Mouse (Mus musculus) Patski (cell line): ENCODE data around the gene Sys1. TPM values are rescaled to one million over a fixed set of nuclear protein-coding genes. Genes with fewer than 3 reads are reported as not detected.

Source experiments
- ATAC-seq: fragments of 100-300 bp; one replicate; pipeline ENCODE4 v1.8.0; 2021
- CTCF ChIA-PET: fragments of 350-600 bp; sonication (Branson Sonifier 250); formaldehyde crosslinking; loops from one replicate; lab custom pipeline; 2022; ENCODE audit warnings: inconsistent platforms; lab: Charles Lee
- POLR2A ChIA-PET: fragments of 350-600 bp; sonication (Branson Sonifier 250); formaldehyde crosslinking; loops from one replicate; lab custom pipeline; 2022; ENCODE audit warnings: antibody characterized with exemption, inconsistent platforms; lab: Charles Lee
- DNase-seq: peaks from one replicate; pipeline ENCODE4 v3.0.0-alpha.2; 2011; ENCODE audit warnings: low read depth, low spot score
- H3K27me3 ChIP-seq: fragments of 371-371 bp; one replicate; pipeline ENCODE4 v1.5.1; 2021
- CTCF ChIP-seq: fragments of 100-300 bp; IDR thresholded peaks from one replicate; pipeline ENCODE4 v1.5.1; 2021
- in situ Hi-C: fragments of 300-500 bp; cut with MboI; formaldehyde crosslinking; loops from 3 replicates; pipeline ENCODE4 v1.11.1; 2018; ENCODE audit warnings: low pct_unique_long_range_greater_than_20kb, mixed read lengths
- polyA plus RNA-seq: library from polyadenylated mRNA; unstranded; gene quantifications from one replicate; pipeline ENCODE4 v1.2.3, GENCODE M21; 2021

Sys1 gene
- polyA plus RNA-seq, 1 experiment from 2014 or later: 55.1 TPM

- in situ Hi-C loops: loop anchor here (5.0 kb wide), 1 partner anchor 38 kb away; no protein-coding TSS in a partner anchor
- no peaks in the 10 kb centered on the region for H3K27me3 ChIP-seq
- ATAC-seq (peak; percentile 63), DNase-seq (no peak)
- no peak for TF ChIP-seq CTCF
- ChIA-PET POLR2A (interaction anchor here (0.6 to 8.3 kb wide), 7 partner anchors 10 to 72 kb away, joined by 3 to 110 read pairs (median 6); partner anchors contain the start of gene Sdc4), CTCF (interaction anchor here (0.6 to 3.5 kb wide), 13 partner anchors 9 to 72 kb away, joined by 3 to 17 read pairs (median 7); partner anchors contain the start of gene Sdc4)
These were observed 1.2 kb upstream of the Sys1 start for GRCm38 (mm10) chr2:164455421-164456190.

GRCm38 (mm10) chr2:164456413-164456812 is 351 bp upstream of the Sys1 start:
- no peaks in the 10 kb centered on the region for H3K27me3 ChIP-seq
- TF ChIP-seq CTCF: no peak
- DNase-seq (no peak), ATAC-seq (no peak)
- CTCF ChIA-PET: interaction anchor here (0.6 to 3.5 kb wide), 20 partner anchors 8 to 71 kb away, joined by 3 to 17 read pairs (median 4); partner anchors contain the start of gene Sdc4
- in situ Hi-C loops: loop anchor here (5.0 kb wide), 1 partner anchor 39 kb away; no protein-coding TSS in a partner anchor
- POLR2A ChIA-PET: interaction anchor here (0.6 to 8.3 kb wide), 8 partner anchors 10 to 71 kb away, joined by 3 to 110 read pairs (median 6); partner anchors contain the start of gene Sdc4

- ATAC-seq: no peak
- DNase-seq: no peak
- no peak for TF ChIP-seq CTCF
- CTCF ChIA-PET: interaction anchor here (1.1 to 1.6 kb wide), 7 partner anchors 9 to 73 kb away, joined by 3 to 4 read pairs (median 3); no protein-coding TSS in a partner anchor
- POLR2A ChIA-PET: interaction anchor here (1.4 to 8.3 kb wide), 2 partner anchors 17 to 30 kb away, joined by 3 to 110 read pairs; partner anchors contain the start of gene Sdc4
- in situ Hi-C loops: loop anchor here (5.0 kb wide), 1 partner anchor 41 kb away; no protein-coding TSS in a partner anchor
- H3K27me3 ChIP-seq: no peaks in the 10 kb centered on the region
These were observed 1.2 kb downstream of the Sys1 start for GRCm38 (mm10) chr2:164457942-164458341.

- no peak for TF ChIP-seq CTCF
- no peaks in the 10 kb centered on the region for H3K27me3 ChIP-seq
- DNase-seq (no peak), ATAC-seq (no peak)
- ChIA-PET POLR2A (interaction anchor here (1.4 kb wide), 1 partner anchor 31 kb away, joined by 3 read pairs; no protein-coding TSS in a partner anchor), CTCF (interaction anchor here (1.1 to 1.6 kb wide), 6 partner anchors 36 to 72 kb away, joined by 3 to 4 read pairs (median 3); no protein-coding TSS in a partner anchor)
- in situ Hi-C loops: loop anchor here (5.0 kb wide), 1 partner anchor 41 kb away; no protein-coding TSS in a partner anchor
These were observed 1.8 kb downstream of the Sys1 start for GRCm38 (mm10) chr2:164458535-164458934.

- CTCF ChIA-PET: interaction anchor here (0.6 to 2.2 kb wide), 20 partner anchors 9 to 102 kb away, joined by 3 to 18 read pairs (median 4); partner anchors contain the start of gene Trp53tg5
- peak; percentile 91 for DNase-seq
- POLR2A ChIA-PET: interaction anchor here (0.6 to 1.9 kb wide), 11 partner anchors 14 to 1054 kb away, joined by 3 to 4 read pairs (median 3); no protein-coding TSS in a partner anchor
- no peaks in the 10 kb centered on the region for H3K27me3 ChIP-seq
- peak; percentile 87 for TF ChIP-seq CTCF
- peak; percentile 81 for ATAC-seq
- in situ Hi-C loops: loop anchor here (5.0 kb wide), 1 partner anchor 56 kb away; no protein-coding TSS in a partner anchor
These were observed 4.2 kb downstream of the Sys1 start, which contains the start of gene Gm20458 for GRCm38 (mm10) chr2:164460745-164461551. TSS of gene Gm20458 (plus strand) at chr2:164460967.

GRCm38 (mm10) chr2:164465161-164465560 is 8.4 kb downstream of the Sys1 start:
- POLR2A ChIA-PET: interaction anchor here (1.3 kb wide), 1 partner anchor 21 kb away, joined by 6 read pairs; the partner anchor contains the start of gene Dbndd2
- CTCF ChIA-PET: interaction anchor here (0.9 to 5.1 kb wide), 6 partner anchors 9 to 56 kb away, joined by 3 to 19 read pairs (median 4); partner anchors contain the start of gene Sys1
- no peaks in the 10 kb centered on the region for H3K27me3 ChIP-seq
- in situ Hi-C loops: no loop called here
- DNase-seq: no peak
- no peak for TF ChIP-seq CTCF
- ATAC-seq: no peak

- ChIA-PET CTCF (interaction anchor here (1.0 to 5.1 kb wide), 4 partner anchors 18 to 52 kb away, joined by 3 to 19 read pairs (median 7); no protein-coding TSS in a partner anchor), POLR2A (interaction anchor here (0.6 to 1.5 kb wide), 3 partner anchors 30 to 302 kb away, joined by 3 to 5 read pairs (median 3); no protein-coding TSS in a partner anchor)
- ATAC-seq (no peak), DNase-seq (no peak)
- in situ Hi-C loops: no loop called here
- TF ChIP-seq CTCF: no peak
- H3K27me3 ChIP-seq: no peaks in the 10 kb centered on the region
These were observed 10.0 kb downstream of the Sys1 start for GRCm38 (mm10) chr2:164466787-164467186.

GRCm38 (mm10) chr2:164470254-164470653 is 13.5 kb downstream of the Sys1 start:
- ATAC-seq: peak; percentile 44
- in situ Hi-C loops: no loop called here
- no peak for DNase-seq

GRCm38 (mm10) chr2:164473624-164474023 is 16.9 kb downstream of the Sys1 start, which contains the start of gene Trp53tg5:
TSS of gene Trp53tg5 (minus strand) at chr2:164473724.
- POLR2A ChIA-PET: no interaction called here
- CTCF ChIA-PET: interaction anchor here (1.1 to 1.8 kb wide), 5 partner anchors 11 to 48 kb away, joined by 3 to 9 read pairs (median 4); partner anchors contain the start of gene Gm20458
- DNase-seq (no peak), ATAC-seq (no peak)
- no peak for TF ChIP-seq CTCF
- H3K27me3 ChIP-seq: no peaks in the 10 kb centered on the region
- in situ Hi-C loops: no loop called here

More at GRCm38 (mm10) chr2:164470254-164470653, 13.5 kb downstream of the Sys1 start:
- peak; percentile 84 for TF ChIP-seq CTCF
- POLR2A ChIA-PET: interaction anchor here (0.9 to 1.2 kb wide), 2 partner anchors 24 to 28 kb away, joined by 3 read pairs; partner anchors contain the start of gene Pigt
- no peaks in the 10 kb centered on the region for H3K27me3 ChIP-seq
- CTCF ChIA-PET: interaction anchor here (0.6 to 2.3 kb wide), 17 partner anchors 9 to 99 kb away, joined by 3 to 17 read pairs (median 3); partner anchors contain the start of genes Dbndd2, Gm20458, Pigt and Sys1
